Mouse (Mus musculus) embryonic facial prominence, embryonic 11.5 days (tissue): Measurements from ENCODE around the gene Sfta2. TPM values are rescaled to one million over a fixed set of nuclear protein-coding genes. Genes with fewer than 3 reads are reported as not detected.

Experiments
- ATAC-seq: fragments of 200-750 bp; cut with Nextera tagmentation; replicated peaks from 2 replicates; pipeline ENCODE4 v1.8.0; 2017; ENCODE audit warnings: low read depth; ENCODE audit not compliant: insufficient number of reproducible peaks, low FRiP score, low TSS enrichment
- DNase-seq: peaks from one replicate; pipeline ENCODE4 v3.0.0-alpha.2; 2015; ENCODE audit warnings: low spot score
- H3K27ac ChIP-seq: fragments of 300-500 bp; sonication (generic); replicated peaks from 2 replicates; pipeline ENCODE4 v1.5.1; 2014; ENCODE audit warnings: mild to moderate bottlenecking, low read depth, low read length, control low read depth
- H3K27me3 ChIP-seq: fragments of 300-500 bp; sonication (generic); 2 replicates; pipeline ENCODE4 v1.6.1; 2014; ENCODE audit warnings: mild to moderate bottlenecking, low read length, moderate library complexity, mixed read lengths; ENCODE audit not compliant: control insufficient read depth, insufficient read depth
- H3K36me3 ChIP-seq: fragments of 300-500 bp; sonication (generic); replicated peaks from 2 replicates; pipeline ENCODE4 v1.6.1; 2014; ENCODE audit warnings: low read depth, mild to moderate bottlenecking, low read length, moderate library complexity, mixed read lengths; ENCODE audit not compliant: control insufficient read depth, insufficient read depth
- H3K4me1 ChIP-seq: fragments of 300-500 bp; sonication (generic); 2 replicates; pipeline ENCODE4 v1.6.1; 2014; ENCODE audit warnings: low read length, mixed read lengths; ENCODE audit not compliant: control insufficient read depth, insufficient read depth
- H3K4me2 ChIP-seq: fragments of 300-500 bp; sonication (generic); 2 replicates; pipeline ENCODE4 v1.6.1; 2014; ENCODE audit warnings: low read depth, mild to moderate bottlenecking, control low read depth, low read length, moderate library complexity
- H3K4me3 ChIP-seq: fragments of 300-500 bp; sonication (generic); 2 replicates; pipeline ENCODE4 v1.5.1; 2014; ENCODE audit warnings: low read depth, low read length, control low read depth
- H3K9ac ChIP-seq: fragments of 300-500 bp; sonication (generic); replicated peaks from 2 replicates; pipeline ENCODE4 v1.6.1; 2014; ENCODE audit warnings: mild to moderate bottlenecking, control low read depth, low read length
- H3K9me3 ChIP-seq: fragments of 300-500 bp; sonication (generic); replicated peaks from 2 replicates; pipeline ENCODE4 v1.6.1; 2016; ENCODE audit warnings: mild to moderate bottlenecking, low read length, inconsistent platforms, mixed read lengths; ENCODE audit not compliant: control insufficient read depth
- WGBS: fragments of 180-500 bp; shearing (Covaris S2); extraction: QIAGEN DNeasy Blood & Tissue Kit; methylation state at CpG from one replicate; pipeline ENCODE4 v1.1.7; 2014; 5-methylcytosine and 5-hydroxymethylcytosine counted together
- polyA plus RNA-seq: library from polyadenylated mRNA; unstranded; fragments of >200 nt; fragmentation: Nextera tagmentation; extraction: Ambion mirVana; gene quantifications from 2 replicates; pipeline ENCODE4 v1.2.1, GENCODE M21; 2014

The Sfta2 gene
- polyA plus RNA-seq, 1 experiment from 2014 or later: not detected

DNA sequence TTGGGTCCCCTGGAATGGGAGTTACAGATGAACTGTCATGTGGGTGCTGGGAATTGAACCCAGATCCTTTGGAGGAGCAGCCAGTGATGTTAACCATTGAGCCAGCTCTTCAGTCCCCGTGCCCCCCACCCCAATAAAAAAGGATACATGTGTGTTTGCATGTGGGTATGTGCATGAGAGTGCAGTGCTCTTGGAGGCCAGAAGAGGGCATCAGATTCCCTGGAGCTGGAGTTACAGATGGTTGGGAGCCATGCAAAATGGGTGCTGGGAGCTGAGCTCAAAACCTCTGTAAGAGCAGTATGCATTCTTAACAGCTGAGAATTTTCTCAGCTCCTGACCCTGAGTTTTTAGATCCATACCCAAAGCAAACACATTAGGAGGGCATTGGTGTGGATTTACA is 14.1 kb upstream of the Sfta2 start:
- H3K9ac ChIP-seq: no peak overlapping the region
- ATAC-seq: no peak
- no peak overlapping the region for H3K4me3 ChIP-seq
- H3K27me3 ChIP-seq: no peaks in the 10 kb centered on the region
- no peaks in the 10 kb centered on the region for H3K9me3 ChIP-seq
- no peak for DNase-seq
- no peak overlapping the region for H3K27ac ChIP-seq
- no peaks in the 10 kb centered on the region for H3K4me1 ChIP-seq
- H3K4me2 ChIP-seq: no peak overlapping the region
- H3K36me3 ChIP-seq: no peaks in the 10 kb centered on the region
- WGBS: 79% methylated on average over 1 of the region's 1 CpGs

DNA sequence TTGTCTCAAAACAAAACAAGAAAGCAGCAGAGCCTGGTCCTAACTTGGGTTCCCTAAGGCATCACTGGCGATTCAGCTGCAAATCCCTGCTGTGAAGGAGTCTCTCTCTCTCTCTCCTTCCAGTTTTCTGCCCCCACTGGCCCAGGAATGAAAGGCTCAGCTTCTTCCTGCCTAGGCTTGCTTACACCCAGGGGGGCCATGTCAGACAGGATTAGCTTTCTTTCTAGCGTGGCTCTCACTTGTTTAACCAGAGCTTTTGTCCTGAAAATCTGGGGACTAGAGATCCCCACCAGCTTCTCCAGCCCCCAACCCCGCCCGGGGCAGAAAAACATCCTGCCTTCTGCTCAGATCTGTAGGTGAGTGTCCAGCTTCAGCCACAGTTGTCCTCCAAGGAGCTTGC is 13.0 kb upstream of the Sfta2 start:
- no peaks in the 10 kb centered on the region for H3K36me3 ChIP-seq
- H3K9ac ChIP-seq: no peak overlapping the region
- H3K4me2 ChIP-seq: no peak overlapping the region
- H3K4me1 ChIP-seq: no peaks in the 10 kb centered on the region
- H3K27ac ChIP-seq: no peak overlapping the region
- WGBS: 8% methylated on average over 4 of the region's 4 CpGs
- H3K27me3 ChIP-seq: no peaks in the 10 kb centered on the region
- no peak overlapping the region for H3K4me3 ChIP-seq
- ATAC-seq: no peak
- DNase-seq: peak; percentile 45
- H3K9me3 ChIP-seq: no peaks in the 10 kb centered on the region

DNA sequence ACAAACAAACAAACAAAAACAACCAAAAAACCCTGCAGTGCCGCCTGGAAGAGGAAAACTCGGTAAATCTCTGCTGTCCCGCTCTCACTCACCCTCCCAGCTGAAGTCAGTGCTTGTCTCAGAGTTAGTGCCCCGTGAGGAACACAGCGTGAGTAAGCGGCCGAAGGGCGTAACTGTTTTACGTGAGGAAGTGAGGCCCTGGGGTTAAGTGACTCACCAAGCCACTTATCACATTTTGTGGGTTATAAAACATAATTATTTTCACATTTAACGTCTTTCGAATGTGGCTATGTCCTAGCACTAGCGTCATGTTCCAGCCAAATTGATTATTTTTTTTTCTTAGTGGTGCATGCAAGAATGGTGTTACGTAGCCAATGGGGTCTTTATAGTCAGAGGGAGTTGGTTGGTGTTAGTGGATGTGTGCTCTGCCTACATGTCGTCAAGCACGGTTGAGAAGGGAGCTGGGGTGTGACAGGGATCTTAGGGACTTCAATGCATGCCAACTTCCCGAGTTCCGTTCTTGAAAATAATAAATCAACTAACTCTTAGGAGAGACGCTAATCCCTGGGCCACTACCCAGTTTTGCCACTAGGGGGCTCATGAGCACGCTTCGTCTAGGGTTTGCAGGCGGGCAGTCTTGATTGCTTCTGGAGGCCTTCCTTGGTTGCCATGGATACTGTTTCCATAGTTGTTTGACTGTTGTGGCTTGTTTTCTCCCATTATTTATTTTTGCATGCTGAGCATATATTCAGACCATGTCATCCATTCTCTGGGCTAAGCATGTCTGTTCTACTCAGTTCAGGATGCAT is 10.7 kb upstream of the Sfta2 start:
- DNase-seq: peak; percentile 88
- 55% methylated on average over 21 of the region's 21 CpGs for WGBS
- Histone ChIP-seq H3K36me3 (no peaks in the 10 kb centered on the region), H3K9ac (no peak overlapping the region), H3K4me1 (no peaks in the 10 kb centered on the region), H3K27me3 (no peaks in the 10 kb centered on the region), H3K4me3 (no peak overlapping the region), H3K9me3 (no peaks in the 10 kb centered on the region), H3K27ac (no peak overlapping the region), H3K4me2 (no peak overlapping the region)
- 0 out of 2 replicates have a peak, but pooled peaks have one; percentile 34 for ATAC-seq

DNA sequence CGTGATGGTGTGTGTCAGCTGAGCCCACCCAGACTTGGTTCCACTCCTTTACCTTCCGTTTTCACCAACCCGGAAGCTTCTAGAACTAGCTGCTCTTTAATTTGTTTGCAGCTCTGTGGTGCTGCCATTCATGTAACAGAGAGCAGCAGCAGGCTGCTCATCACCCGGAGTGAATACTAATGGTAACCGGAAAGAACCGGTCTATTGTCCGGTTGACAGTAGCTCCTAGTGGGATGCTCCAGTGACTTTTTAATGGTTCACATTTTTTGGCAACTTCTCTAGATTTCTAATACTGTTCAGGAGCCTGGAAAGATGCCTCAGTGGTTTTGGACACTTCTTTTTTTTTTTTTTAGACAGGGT is 10.2 kb upstream of the Sfta2 start:
- no peak for ATAC-seq
- no peaks in the 10 kb centered on the region for H3K9me3 ChIP-seq
- no peak for DNase-seq
- WGBS: 93% methylated on average over 7 of the region's 7 CpGs
- no peak overlapping the region for H3K27ac ChIP-seq
- H3K4me1 ChIP-seq: no peaks in the 10 kb centered on the region
- no peak overlapping the region for H3K9ac ChIP-seq
- no peaks in the 10 kb centered on the region for H3K36me3 ChIP-seq
- H3K4me3 ChIP-seq: no peak overlapping the region
- no peaks in the 10 kb centered on the region for H3K27me3 ChIP-seq
- H3K4me2 ChIP-seq: no peak overlapping the region

DNA sequence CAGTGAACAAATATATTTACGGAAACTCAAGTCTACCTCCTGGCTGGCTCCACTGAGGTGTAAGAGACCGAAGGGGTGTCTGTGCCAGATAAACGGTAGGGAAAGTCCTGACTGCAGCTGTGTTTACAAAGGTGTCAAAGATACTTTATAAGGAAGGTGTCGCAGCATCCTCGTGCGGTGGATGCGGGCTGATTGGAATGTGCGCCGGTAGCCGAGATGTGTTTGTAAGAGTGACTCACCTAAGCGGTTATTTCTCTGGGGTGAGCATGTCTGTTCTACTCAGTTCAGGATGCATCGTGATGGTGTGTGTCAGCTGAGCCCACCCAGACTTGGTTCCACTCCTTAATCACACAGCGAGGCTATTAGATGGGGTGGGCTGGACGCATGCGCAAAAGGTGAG is 9.6 kb upstream of the Sfta2 start:
- ATAC-seq (no peak), DNase-seq (no peak)
- H3K9me3 ChIP-seq: no peaks in the 10 kb centered on the region
- H3K27ac ChIP-seq: no peak overlapping the region
- no peak overlapping the region for H3K4me3 ChIP-seq
- no peaks in the 10 kb centered on the region for H3K27me3 ChIP-seq
- no peak overlapping the region for H3K9ac ChIP-seq
- H3K4me2 ChIP-seq: no peak overlapping the region
- H3K36me3 ChIP-seq: no peaks in the 10 kb centered on the region
- 91% methylated on average over 15 of the region's 15 CpGs for WGBS
- no peaks in the 10 kb centered on the region for H3K4me1 ChIP-seq

DNA sequence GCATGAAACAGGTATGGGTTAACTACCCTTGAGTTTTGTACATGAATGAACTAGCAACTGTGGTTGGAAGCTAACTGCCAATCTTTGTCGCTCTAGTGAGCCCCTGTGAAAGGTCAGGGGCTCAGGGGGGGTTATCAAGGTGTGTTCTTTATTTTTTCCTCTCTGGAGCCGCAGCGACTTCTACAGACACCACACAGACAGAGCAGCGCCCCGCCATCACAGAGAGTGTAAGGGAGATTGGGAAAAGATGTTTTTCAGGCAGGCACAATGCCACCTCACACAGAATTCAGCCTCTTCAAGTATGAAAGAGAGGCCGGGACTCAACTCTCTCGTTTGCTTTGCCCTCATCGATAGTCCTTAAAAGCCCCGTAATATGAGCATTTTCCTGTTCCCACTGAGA is 9.2 kb upstream of the Sfta2 start:
- Histone ChIP-seq H3K36me3 (no peaks in the 10 kb centered on the region), H3K27ac (no peak overlapping the region), H3K9me3 (no peaks in the 10 kb centered on the region), H3K9ac (no peak overlapping the region), H3K4me1 (no peaks in the 10 kb centered on the region), H3K4me3 (no peak overlapping the region), H3K4me2 (no peak overlapping the region), H3K27me3 (no peaks in the 10 kb centered on the region)
- no peak for DNase-seq
- 74% methylated on average over 9 of the region's 9 CpGs for WGBS
- ATAC-seq: no peak

DNA sequence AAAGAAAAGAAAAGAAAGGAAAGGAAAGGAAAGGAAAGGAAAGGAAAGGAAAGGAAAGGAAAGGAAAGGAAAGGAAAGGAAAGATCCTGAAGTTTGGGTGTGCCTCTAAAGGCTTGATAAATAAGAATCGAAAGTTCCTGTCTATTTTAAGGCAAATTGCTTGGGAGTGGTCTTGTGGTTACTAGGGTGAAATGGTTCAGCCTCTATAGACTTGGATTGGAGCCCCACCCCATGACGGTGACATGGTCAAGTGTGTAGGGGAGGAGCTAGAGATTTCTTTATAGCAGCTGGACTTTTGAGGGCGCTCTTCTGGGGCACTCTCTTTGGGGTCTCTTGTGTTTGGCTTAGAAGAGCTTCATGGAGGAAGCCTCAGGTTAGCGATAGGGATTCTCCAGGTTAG is 7.6 kb upstream of the Sfta2 start:
- no peaks in the 10 kb centered on the region for H3K36me3 ChIP-seq
- no peak overlapping the region for H3K4me3 ChIP-seq
- WGBS: 34% methylated on average over 4 of the region's 4 CpGs
- no peak overlapping the region for H3K9ac ChIP-seq
- DNase-seq (no peak), ATAC-seq (no peak)
- H3K9me3 ChIP-seq: no peaks in the 10 kb centered on the region
- no peaks in the 10 kb centered on the region for H3K27me3 ChIP-seq
- H3K4me1 ChIP-seq: no peaks in the 10 kb centered on the region
- H3K27ac ChIP-seq: no peak overlapping the region
- H3K4me2 ChIP-seq: no peak overlapping the region

DNA sequence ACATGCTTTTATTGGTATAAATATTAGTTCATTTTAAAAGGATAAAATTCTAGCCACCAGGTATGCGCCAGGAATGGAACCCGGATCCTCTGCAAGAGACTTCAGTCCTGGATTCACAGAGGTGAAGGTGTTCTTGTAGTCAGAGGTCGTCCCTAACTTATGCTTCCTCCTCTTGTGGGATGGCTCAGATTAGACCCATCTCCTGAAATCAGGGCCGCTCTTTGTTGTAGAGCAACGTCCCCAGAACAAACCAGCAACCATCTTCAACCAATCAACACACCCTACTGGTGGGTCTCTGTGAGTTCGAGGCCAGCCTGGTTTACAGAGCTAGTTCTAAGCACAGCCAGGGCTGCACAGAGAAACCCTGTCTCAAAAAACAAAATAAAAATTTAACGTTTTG is 6.9 kb upstream of the Sfta2 start:
- H3K4me1 ChIP-seq: no peaks in the 10 kb centered on the region
- H3K27ac ChIP-seq: no peak overlapping the region
- no peak overlapping the region for H3K4me3 ChIP-seq
- no peaks in the 10 kb centered on the region for H3K36me3 ChIP-seq
- no peaks in the 10 kb centered on the region for H3K27me3 ChIP-seq
- no peaks in the 10 kb centered on the region for H3K9me3 ChIP-seq
- 87% methylated on average over 7 of the region's 7 CpGs for WGBS
- ATAC-seq: no peak
- no peak overlapping the region for H3K9ac ChIP-seq
- no peak for DNase-seq
- H3K4me2 ChIP-seq: no peak overlapping the region
